ENCODE assay signal across 8 mouse cellular contexts in genomic region chr11:94677607-94678145, GRCm38 (mm10). TPM values are rescaled to one million over a fixed set of nuclear protein-coding genes. Genes with fewer than 3 reads are reported as not detected.
DNase-seq lines count a peak whose midpoint lies in the region; ATAC-seq and TF ChIP-seq lines count a peak whose summit lies in the region.

No protein-coding gene starts in this region.

- DNase-seq in heart, postnatal 0 days (ENCODE audit: low spot score): no peak
- no peak for DNase-seq in heart, postnatal 10 days
- DNase-seq in brain, adult 2 months (ENCODE audit: low read depth, low spot score): peak; percentile 68
- DNase-seq in right cerebral cortex, postnatal 25 days: no peak
- DNase-seq in adipocyte (ENCODE audit: low spot score): no peak
- DNase-seq in urinary bladder, postnatal 14 days (ENCODE audit: low spot score): no peak

- peak overlapping the region; percentile 100 for H3K4me3 ChIP-seq in heart, postnatal 0 days (ENCODE audit: low read depth, low read length)
- H3K4me3 ChIP-seq in hindbrain, embryonic 15.5 days: peak overlapping the region; percentile 91
- H3K4me3 ChIP-seq in midbrain, embryonic 13.5 days (replicated peaks): peak overlapping the region; percentile 79

- no peaks in the 10 kb centered on the region for H3K9me3 ChIP-seq in heart, postnatal 0 days (replicated peaks; ENCODE audit: control insufficient read depth, low read length)
- no peaks in the 10 kb centered on the region for H3K9me3 ChIP-seq in hindbrain, embryonic 15.5 days
- H3K9me3 ChIP-seq in midbrain, embryonic 13.5 days: no peaks in the 10 kb centered on the region

- no peak overlapping the region for H3K27ac ChIP-seq in heart, postnatal 0 days (ENCODE audit: low read depth)
- H3K27ac ChIP-seq in hindbrain, embryonic 15.5 days (replicated peaks): peak overlapping the region; percentile 95
- peak overlapping the region; percentile 92 for H3K27ac ChIP-seq in midbrain, embryonic 13.5 days

- peak; percentile 18; the same call in 1 of the 2 replicates for ATAC-seq in heart, postnatal 0 days (ENCODE audit: insufficient read depth, low read depth)
- ATAC-seq in hindbrain, embryonic 15.5 days (ENCODE audit: low FRiP score, low read depth): no peak
- ATAC-seq in midbrain, embryonic 13.5 days: peak; percentile 82; the same call in 1 of the 2 replicates

- H3K9ac ChIP-seq in heart, postnatal 0 days (replicated peaks; ENCODE audit: low read depth, low read length): peak overlapping the region; percentile 99
- peak overlapping the region; percentile 88 for H3K9ac ChIP-seq in hindbrain, embryonic 15.5 days
- peak overlapping the region; percentile 69 for H3K9ac ChIP-seq in midbrain, embryonic 13.5 days (replicated peaks)

- peak overlapping the region; percentile 96 for H3K4me2 ChIP-seq in heart, postnatal 0 days (ENCODE audit: low read depth, low read length)
- peak overlapping the region; percentile 71 for H3K4me2 ChIP-seq in hindbrain, embryonic 15.5 days
- H3K4me2 ChIP-seq in midbrain, embryonic 13.5 days (replicated peaks): peak overlapping the region; percentile 77

- intact Hi-C loops in heart, postnatal 10 days (cut with DNase I): no loop called here

- 28% methylated on average over 15 of the region's 15 CpGs for WGBS in heart, postnatal 0 days
- WGBS in hindbrain, embryonic 15.5 days: 30% methylated on average over 15 of the region's 15 CpGs
- 32% methylated on average over 15 of the region's 15 CpGs for WGBS in midbrain, embryonic 13.5 days

- peaks cover 25% of the 10 kb centered on the region for H3K4me1 ChIP-seq in heart, postnatal 0 days (ENCODE audit: control insufficient read depth, insufficient read depth)
- H3K4me1 ChIP-seq in hindbrain, embryonic 15.5 days (replicated peaks): peaks cover 32% of the 10 kb centered on the region
- H3K4me1 ChIP-seq in midbrain, embryonic 13.5 days (replicated peaks): peaks cover 25% of the 10 kb centered on the region

- no peak for TF ChIP-seq EP300 in heart, postnatal 0 days (IDR thresholded peaks at IDR 0.05; ENCODE audit: low read depth)

- no peaks in the 10 kb centered on the region for H3K27me3 ChIP-seq in heart, postnatal 0 days (ENCODE audit: control insufficient read depth, insufficient read depth, low read length)
- no peaks in the 10 kb centered on the region for H3K27me3 ChIP-seq in hindbrain, embryonic 15.5 days
- no peaks in the 10 kb centered on the region for H3K27me3 ChIP-seq in midbrain, embryonic 13.5 days

- TF ChIP-seq CTCF in heart, postnatal 0 days (IDR thresholded peaks at IDR 0.05; ENCODE audit: low read depth): no peak

- H3K36me3 ChIP-seq in heart, postnatal 0 days (replicated peaks; ENCODE audit: control insufficient read depth, insufficient read depth, low read length): no peaks in the 10 kb centered on the region
- no peaks in the 10 kb centered on the region for H3K36me3 ChIP-seq in hindbrain, embryonic 15.5 days
- no peaks in the 10 kb centered on the region for H3K36me3 ChIP-seq in midbrain, embryonic 13.5 days

RNA-seq across cellular contexts. Expression of gene Xylt2, which starts 0.4 kb away (rescaled TPM):
- 23.3 and 25.4 TPM in 2 replicates for total RNA-seq in heart, postnatal 0 days (2014; rRNA removed; ENCODE audit: low replicate concordance)
- polyA plus RNA-seq in heart, postnatal 0 days (2015; fragmentation: Nextera tagmentation; extraction: Ambion mirVana): 7.0 and 7.5 TPM in 2 replicates
- 10 to 100 TPM; 17.1 to 18.6 TPM for total RNA-seq in heart, postnatal 10 days (2021)
- polyA plus RNA-seq in hindbrain, embryonic 15.5 days (2015; fragmentation: Nextera tagmentation; extraction: Ambion mirVana): 13.6 and 15.1 TPM in 2 replicates
- 8.3 and 11.3 TPM in 2 replicates for polyA plus RNA-seq in midbrain, embryonic 13.5 days (2015; fragmentation: Nextera tagmentation; extraction: Ambion mirVana)

RNA-seq across cellular contexts. Expression of gene Eme1, which starts 23.9 kb away (rescaled TPM):
- total RNA-seq in heart, postnatal 0 days (2014; rRNA removed; ENCODE audit: low replicate concordance): 5.9 and 7.6 TPM in 2 replicates
- 2.4 and 3.4 TPM in 2 replicates for polyA plus RNA-seq in heart, postnatal 0 days (2015; fragmentation: Nextera tagmentation; extraction: Ambion mirVana)
- total RNA-seq in heart, postnatal 10 days (2021): 1 to 10 TPM; 1.7 to 1.8 TPM
- 4.0 and 5.8 TPM in 2 replicates for polyA plus RNA-seq in hindbrain, embryonic 15.5 days (2015; fragmentation: Nextera tagmentation; extraction: Ambion mirVana)
- polyA plus RNA-seq in midbrain, embryonic 13.5 days (2015; fragmentation: Nextera tagmentation; extraction: Ambion mirVana): 11.6 and 13.6 TPM in 2 replicates

RNA-seq across cellular contexts. Expression of gene Mrpl27, which starts 24.1 kb away (rescaled TPM):
- 45.2 and 63.8 TPM in 2 replicates for total RNA-seq in heart, postnatal 0 days (2014; rRNA removed; ENCODE audit: low replicate concordance)
- 167 and 170 TPM in 2 replicates for polyA plus RNA-seq in heart, postnatal 0 days (2015; fragmentation: Nextera tagmentation; extraction: Ambion mirVana)
- 10 to 100 TPM; 76.6 to 77.1 TPM for total RNA-seq in heart, postnatal 10 days (2021)
- polyA plus RNA-seq in hindbrain, embryonic 15.5 days (2015; fragmentation: Nextera tagmentation; extraction: Ambion mirVana): 139 and 155 TPM in 2 replicates
- polyA plus RNA-seq in midbrain, embryonic 13.5 days (2015; fragmentation: Nextera tagmentation; extraction: Ambion mirVana): 139 and 150 TPM in 2 replicates

RNA-seq across cellular contexts. Expression of gene Gm11541, which starts 26.6 kb away (rescaled TPM):
- total RNA-seq in heart, postnatal 0 days (2014; rRNA removed; ENCODE audit: low replicate concordance): not detected in 2 replicates
- polyA plus RNA-seq in heart, postnatal 0 days (2015; fragmentation: Nextera tagmentation; extraction: Ambion mirVana): 0.08 and 0.11 TPM in 2 replicates
- total RNA-seq in heart, postnatal 10 days (2021): not detected
- 0.17 and 0.30 TPM in 2 replicates for polyA plus RNA-seq in hindbrain, embryonic 15.5 days (2015; fragmentation: Nextera tagmentation; extraction: Ambion mirVana)
- polyA plus RNA-seq in midbrain, embryonic 13.5 days (2015; fragmentation: Nextera tagmentation; extraction: Ambion mirVana): not detected in 2 replicates

RNA-seq across cellular contexts. Expression of gene Lrrc59, which starts 48.1 kb away (rescaled TPM):
- 71.9 and 73.3 TPM in 2 replicates for total RNA-seq in heart, postnatal 0 days (2014; rRNA removed; ENCODE audit: low replicate concordance)
- polyA plus RNA-seq in heart, postnatal 0 days (2015; fragmentation: Nextera tagmentation; extraction: Ambion mirVana): 62.2 and 67.0 TPM in 2 replicates
- total RNA-seq in heart, postnatal 10 days (2021): 10 to 100 TPM; 60.0 to 63.3 TPM
- polyA plus RNA-seq in hindbrain, embryonic 15.5 days (2015; fragmentation: Nextera tagmentation; extraction: Ambion mirVana): 160 and 164 TPM in 2 replicates
- 167 and 168 TPM in 2 replicates for polyA plus RNA-seq in midbrain, embryonic 13.5 days (2015; fragmentation: Nextera tagmentation; extraction: Ambion mirVana)
